Mouse (Mus musculus) hindbrain, embryonic 13.5 days (tissue): ENCODE data around the gene E2f4. TPM values are rescaled to one million over a fixed set of nuclear protein-coding genes. Genes with fewer than 3 reads are reported as not detected.
A peak's percentile ranks its signal among the peaks of the same experiment; 100 is the strongest.

Experiments used
- ATAC-seq: fragments of 200-750 bp; cut with Nextera tagmentation; 2 replicates; pipeline ENCODE4 v1.8.0; 2017; ENCODE audit warnings: moderate TSS enrichment; ENCODE audit not compliant: low FRiP score
- H3K27ac ChIP-seq: fragments of 300-500 bp; sonication (generic); 2 replicates; pipeline ENCODE4 v1.5.1; 2015; ENCODE audit warnings: inconsistent platforms, mild to moderate bottlenecking, moderate library complexity
- H3K27me3 ChIP-seq: fragments of 300-500 bp; sonication (generic); 2 replicates; pipeline ENCODE4 v1.6.1; 2015; ENCODE audit warnings: mild to moderate bottlenecking, inconsistent platforms
- H3K36me3 ChIP-seq: fragments of 300-500 bp; sonication (generic); 2 replicates; pipeline ENCODE4 v1.6.1; 2015; ENCODE audit warnings: mild to moderate bottlenecking, inconsistent platforms
- H3K4me1 ChIP-seq: fragments of 300-500 bp; sonication (generic); replicated peaks from 2 replicates; pipeline ENCODE4 v1.6.1; 2015; ENCODE audit warnings: inconsistent platforms
- H3K4me2 ChIP-seq: fragments of 300-500 bp; sonication (generic); 2 replicates; pipeline ENCODE4 v1.6.1; 2015; ENCODE audit warnings: inconsistent platforms, mild to moderate bottlenecking, moderate library complexity
- H3K4me3 ChIP-seq: fragments of 300-500 bp; sonication (generic); 2 replicates; pipeline ENCODE4 v1.5.1; 2015; ENCODE audit warnings: mild to moderate bottlenecking, inconsistent platforms
- H3K9ac ChIP-seq: fragments of 300-500 bp; sonication (generic); 2 replicates; pipeline ENCODE4 v1.6.1; 2015; ENCODE audit warnings: mild to moderate bottlenecking, inconsistent platforms
- H3K9me3 ChIP-seq: fragments of 300-500 bp; sonication (generic); 2 replicates; pipeline ENCODE4 v1.6.1; 2016; ENCODE audit warnings: inconsistent platforms
- WGBS: fragments of 180-500 bp; shearing (Covaris S2); methylation state at CpG from one replicate; pipeline ENCODE4 v1.1.7; 2015; 5-methylcytosine and 5-hydroxymethylcytosine counted together
- polyA plus RNA-seq: library from polyadenylated mRNA; unstranded; fragments of >200 nt; fragmentation: Nextera tagmentation; extraction: Ambion mirVana; gene quantifications from 2 replicates; pipeline ENCODE4 v1.2.1, GENCODE M21; 2015

E2f4 gene
- 45.6 and 47.0 TPM in 2 replicates for polyA plus RNA-seq

GRCm38 (mm10) chr8:105297511-105298192 is at the start of gene E2f4:
Gene E2f4 (plus strand): TSS chr8:105297663.
- Histone ChIP-seq H3K4me3 (peak within 1 kb of the TSS; percentile 100), H3K9me3 (no peaks in the 10 kb centered on the region), H3K27me3 (peaks cover 12% of the 10 kb centered on the region), H3K36me3 (peaks cover 38% of the 10 kb centered on the region), H3K27ac (peak within 1 kb of the TSS; percentile 76), H3K4me1 (peaks cover 30% of the 10 kb centered on the region), H3K9ac (peak within 1 kb of the TSS; percentile 98), H3K4me2 (peak within 1 kb of the TSS; percentile 99)
- WGBS: under 1% methylated on average over 58 of the region's 58 CpGs
- ATAC-seq: peak; percentile 86

DNA sequence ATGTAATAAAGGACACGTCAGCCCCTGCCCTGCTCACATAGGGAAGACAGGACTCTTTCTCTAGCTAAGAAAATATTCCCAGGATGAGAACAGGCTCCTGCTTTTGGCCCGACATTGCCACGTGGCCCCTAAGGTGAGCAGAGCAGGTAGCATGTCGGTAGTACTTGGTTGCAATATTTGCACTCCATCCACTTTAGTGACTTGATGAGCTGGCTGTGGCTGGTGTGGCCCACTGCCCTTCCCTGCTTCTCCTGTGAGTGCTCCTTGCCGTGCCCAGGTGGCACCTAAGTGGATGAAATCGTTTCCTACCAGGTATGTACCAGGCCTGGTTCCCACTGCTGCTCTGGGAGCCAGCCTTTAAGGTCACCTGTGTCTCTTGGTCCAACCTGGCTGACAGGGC is 45.5 kb upstream of the E2f4 start:
- H3K9me3 ChIP-seq: no peaks in the 10 kb centered on the region
- H3K27ac ChIP-seq: no peak overlapping the region
- no peak overlapping the region for H3K4me3 ChIP-seq
- 98% methylated on average over 6 of the region's 6 CpGs for WGBS
- peaks cover 59% of the 10 kb centered on the region for H3K36me3 ChIP-seq
- ATAC-seq: no peak
- H3K27me3 ChIP-seq: peaks cover 28% of the 10 kb centered on the region
- no peak overlapping the region for H3K9ac ChIP-seq
- no peak overlapping the region for H3K4me2 ChIP-seq
- H3K4me1 ChIP-seq: peaks cover 22% of the 10 kb centered on the region

DNA sequence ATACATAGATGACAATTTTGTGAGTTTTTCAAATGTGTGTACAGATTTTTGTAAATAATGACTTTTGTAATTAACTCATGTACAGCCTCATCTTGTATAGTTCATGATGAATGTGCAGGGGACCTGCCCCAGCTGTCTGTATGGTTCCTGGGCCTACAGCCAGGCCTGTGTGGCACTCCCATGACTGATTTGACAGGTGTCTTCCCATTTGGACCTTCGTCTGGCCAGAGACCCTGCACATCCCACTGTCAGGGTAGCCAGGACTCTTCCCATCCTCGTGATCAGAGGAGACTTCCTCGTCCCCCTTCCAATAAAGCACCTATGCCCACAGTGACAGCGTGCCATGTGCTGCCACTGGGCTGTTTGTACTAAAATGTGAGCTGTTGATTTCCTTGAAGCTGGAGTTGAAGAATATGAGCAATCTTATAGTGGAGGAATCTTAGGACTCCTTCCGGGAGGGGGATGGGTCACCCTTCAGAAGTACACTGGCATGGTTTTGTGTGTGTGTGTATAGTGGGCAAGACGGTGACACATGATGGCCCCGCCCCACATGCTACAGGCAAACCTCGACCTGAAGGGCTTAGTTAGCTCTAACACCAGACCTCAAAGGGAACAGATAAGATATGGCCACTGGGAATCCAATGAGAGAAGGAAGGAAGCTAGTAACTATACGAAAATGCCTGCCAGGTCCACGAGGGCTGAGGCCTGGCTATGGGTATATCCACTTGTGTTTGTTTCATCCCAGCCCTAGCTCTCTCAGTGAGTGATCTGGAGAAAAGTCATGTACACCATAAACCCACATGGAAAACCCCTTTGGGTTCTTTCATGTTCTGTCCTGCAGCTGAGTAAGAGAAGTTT is 44.6 kb upstream of the E2f4 start:
- H3K27me3 ChIP-seq: peaks cover 36% of the 10 kb centered on the region
- H3K27ac ChIP-seq: no peak overlapping the region
- peaks cover 22% of the 10 kb centered on the region for H3K4me1 ChIP-seq
- no peak overlapping the region for H3K9ac ChIP-seq
- no peak overlapping the region for H3K4me3 ChIP-seq
- H3K9me3 ChIP-seq: no peaks in the 10 kb centered on the region
- H3K36me3 ChIP-seq: peaks cover 50% of the 10 kb centered on the region
- H3K4me2 ChIP-seq: no peak overlapping the region
- no peak for ATAC-seq
- 88% methylated on average over 10 of the region's 10 CpGs for WGBS

DNA sequence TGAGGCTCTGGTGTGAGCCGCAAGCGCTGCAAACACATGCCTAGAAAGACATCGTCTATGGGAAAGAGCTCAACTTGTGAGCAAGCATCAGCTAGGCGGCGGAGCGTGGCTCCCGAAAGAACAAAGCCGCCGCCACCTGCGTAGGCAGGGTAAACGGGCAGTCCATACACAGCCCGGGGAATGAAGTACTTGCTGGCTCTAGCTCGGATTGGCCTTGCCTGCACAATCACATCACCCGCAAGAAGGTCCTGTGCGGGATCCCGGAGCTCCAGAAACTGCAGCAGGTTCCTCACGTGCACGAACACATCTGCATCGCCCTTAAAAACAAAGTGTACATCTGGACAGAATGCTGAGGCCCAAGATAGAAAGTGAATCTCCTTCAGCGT is 43.7 kb upstream of the E2f4 start:
- H3K4me1 ChIP-seq: peaks cover 26% of the 10 kb centered on the region
- H3K4me3 ChIP-seq: peak overlapping the region; percentile 57
- peak overlapping the region; percentile 93 for H3K4me2 ChIP-seq
- peak; percentile 37 for ATAC-seq
- peaks cover 45% of the 10 kb centered on the region for H3K27me3 ChIP-seq
- peak overlapping the region; percentile 84 for H3K9ac ChIP-seq
- peaks cover 41% of the 10 kb centered on the region for H3K36me3 ChIP-seq
- 0 out of 2 replicates have a peak overlapping the region, but pooled peaks have one; percentile 62 for H3K27ac ChIP-seq
- WGBS: 33% methylated on average over 20 of the region's 20 CpGs
- H3K9me3 ChIP-seq: no peaks in the 10 kb centered on the region

GRCm38 (mm10) chr8:105254152-105254965 is 43.1 kb upstream of the E2f4 start:
- WGBS: under 1% methylated on average over 74 of the region's 74 CpGs
- H3K9ac ChIP-seq: peak overlapping the region; percentile 84
- peak overlapping the region; percentile 93 for H3K4me2 ChIP-seq
- H3K27me3 ChIP-seq: peaks cover 51% of the 10 kb centered on the region
- H3K27ac ChIP-seq: peak overlapping the region; percentile 62
- no peaks in the 10 kb centered on the region for H3K9me3 ChIP-seq
- H3K36me3 ChIP-seq: peaks cover 35% of the 10 kb centered on the region
- peak overlapping the region; percentile 57 for H3K4me3 ChIP-seq
- ATAC-seq: peak; percentile 83
- peaks cover 32% of the 10 kb centered on the region for H3K4me1 ChIP-seq

DNA sequence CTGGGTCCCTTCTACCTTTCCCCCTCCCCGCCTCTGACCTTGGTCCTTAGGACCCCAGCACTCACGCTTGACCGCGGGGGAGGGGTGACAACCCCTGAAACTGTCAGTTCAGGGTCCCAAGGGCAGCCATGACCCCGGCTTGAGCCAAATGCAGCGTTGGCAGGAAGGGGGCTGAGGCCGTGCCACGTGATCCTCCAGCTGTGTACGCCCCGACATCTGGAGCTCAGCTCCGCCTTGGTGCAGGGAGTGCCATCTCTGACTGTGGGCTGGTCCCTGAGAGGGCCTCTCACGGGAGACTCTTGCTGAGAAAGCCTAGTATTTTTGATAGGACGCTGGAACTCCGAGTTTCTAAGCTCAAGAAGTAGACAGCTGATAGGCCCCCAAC is 42.5 kb upstream of the E2f4 start, which contains the start of gene B3gnt9:
Gene B3gnt9 (minus strand): TSS at position 188 of the 385 bp plus-strand sequence.
- no peak for ATAC-seq
- H3K36me3 ChIP-seq: peaks cover 29% of the 10 kb centered on the region
- peak within 1 kb of the TSS; percentile 57 for H3K4me3 ChIP-seq
- H3K27ac ChIP-seq: peak within 1 kb of the TSS; percentile 62
- peaks cover 37% of the 10 kb centered on the region for H3K4me1 ChIP-seq
- WGBS: 2% methylated on average over 14 of the region's 14 CpGs
- H3K9me3 ChIP-seq: no peaks in the 10 kb centered on the region
- H3K9ac ChIP-seq: peak within 1 kb of the TSS; percentile 84
- H3K27me3 ChIP-seq: peaks cover 57% of the 10 kb centered on the region
- H3K4me2 ChIP-seq: peak within 1 kb of the TSS; percentile 93

GRCm38 (mm10) chr8:105257318-105258114 is 39.9 kb upstream of the E2f4 start:
- no peak for ATAC-seq
- 63% methylated on average over 7 of the region's 7 CpGs for WGBS
- Histone ChIP-seq H3K36me3 (peaks cover 5% of the 10 kb centered on the region; the same call in 1 of the 2 replicates), H3K27ac (no peak overlapping the region), H3K4me1 (peaks cover 39% of the 10 kb centered on the region), H3K9me3 (no peaks in the 10 kb centered on the region), H3K4me2 (no peak overlapping the region), H3K9ac (no peak overlapping the region), H3K4me3 (no peak overlapping the region), H3K27me3 (peaks cover 79% of the 10 kb centered on the region)

- H3K4me2 ChIP-seq: peak overlapping the region; percentile 71
- H3K36me3 ChIP-seq: no peaks in the 10 kb centered on the region
- H3K9ac ChIP-seq: peak overlapping the region; percentile 63
- H3K27ac ChIP-seq: no peak overlapping the region
- H3K27me3 ChIP-seq: peaks cover 89% of the 10 kb centered on the region
- peaks cover 32% of the 10 kb centered on the region for H3K4me1 ChIP-seq
- ATAC-seq: peak; percentile 55; the same call in 1 of the 2 replicates
- peak overlapping the region; percentile 41 for H3K4me3 ChIP-seq
- 2% methylated on average over 55 of the region's 55 CpGs for WGBS
- no peaks in the 10 kb centered on the region for H3K9me3 ChIP-seq
Observed at GRCm38 (mm10) chr8:105258911-105259720, 38.3 kb upstream of the E2f4 start.

DNA sequence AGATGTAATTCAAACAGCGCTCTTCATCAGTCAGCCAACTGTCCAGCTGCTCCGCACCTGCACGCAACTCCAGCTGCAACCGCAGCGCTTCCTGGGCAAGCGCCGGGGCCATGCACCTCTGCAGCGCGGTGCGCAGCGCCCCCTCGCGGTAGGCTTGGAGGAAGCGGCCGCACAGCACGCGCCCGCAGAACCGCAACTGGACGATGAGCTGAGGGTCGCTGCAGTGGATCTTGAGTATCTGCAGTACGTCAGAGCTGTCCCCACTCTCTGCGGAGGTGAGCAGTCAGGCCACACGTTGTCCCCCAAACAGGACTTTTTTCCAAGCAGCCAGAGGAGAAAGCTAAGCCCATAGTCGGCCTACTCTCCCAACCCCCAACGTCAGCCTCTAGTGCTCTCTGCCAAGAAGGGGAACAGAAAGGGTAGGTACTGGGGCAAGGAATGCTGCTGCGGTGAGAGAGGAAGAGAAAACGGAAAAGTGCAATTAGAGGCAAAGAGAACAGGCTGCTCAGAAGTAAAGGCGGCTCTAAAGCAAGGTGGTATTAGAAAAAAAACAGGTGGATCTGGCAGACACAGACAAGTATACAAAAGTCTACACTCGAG is 37.6 kb upstream of the E2f4 start:
- Histone ChIP-seq H3K27me3 (peaks cover 94% of the 10 kb centered on the region), H3K4me1 (peaks cover 31% of the 10 kb centered on the region), H3K27ac (no peak overlapping the region), H3K36me3 (no peaks in the 10 kb centered on the region), H3K9ac (peak overlapping the region; percentile 63), H3K4me3 (peak overlapping the region; percentile 41), H3K4me2 (peak overlapping the region; percentile 71), H3K9me3 (no peaks in the 10 kb centered on the region)
- ATAC-seq: peak; percentile 46
- WGBS: 5% methylated on average over 30 of the region's 30 CpGs

DNA sequence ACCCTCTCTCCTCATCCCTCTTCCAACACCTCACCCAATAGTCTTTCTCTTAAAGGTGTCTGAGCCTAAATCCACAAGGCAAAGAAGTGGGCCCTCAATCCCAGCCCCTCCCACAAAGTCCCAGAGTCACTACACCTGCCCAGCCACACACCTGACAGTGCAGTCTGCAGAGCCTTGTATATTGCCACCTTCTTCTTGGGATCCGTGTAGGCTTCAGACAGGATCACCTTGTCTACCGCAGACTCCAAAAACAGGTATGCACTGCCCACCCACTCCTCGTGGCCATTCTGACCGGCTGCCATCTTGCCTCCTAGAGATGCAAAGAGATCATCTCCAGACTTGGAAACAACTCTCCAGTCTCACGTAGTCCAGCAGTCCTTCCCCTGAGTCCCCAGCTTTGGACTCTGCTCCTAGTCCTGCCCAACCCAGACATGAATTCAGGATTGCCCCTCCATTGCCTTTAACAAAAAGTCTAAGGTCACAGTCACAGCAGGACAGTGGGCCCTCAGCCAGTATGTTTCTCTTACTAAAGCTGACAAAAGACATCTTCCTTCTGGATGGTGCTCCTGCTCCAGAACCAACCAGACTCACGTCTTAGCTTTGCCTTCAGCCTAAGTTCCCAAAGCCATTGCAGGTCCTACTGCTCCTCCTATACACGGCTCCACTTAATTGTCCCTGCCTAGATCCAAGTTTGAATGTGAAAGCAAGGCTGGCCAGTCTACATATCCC is 36.9 kb upstream of the E2f4 start:
- Histone ChIP-seq H3K9me3 (no peaks in the 10 kb centered on the region), H3K4me2 (no peak overlapping the region), H3K4me1 (peaks cover 28% of the 10 kb centered on the region), H3K27ac (no peak overlapping the region), H3K9ac (no peak overlapping the region), H3K27me3 (peaks cover 94% of the 10 kb centered on the region), H3K36me3 (no peaks in the 10 kb centered on the region), H3K4me3 (no peak overlapping the region)
- WGBS: 56% methylated on average over 7 of the region's 7 CpGs
- no peak for ATAC-seq
